Mouse (Mus musculus): ENCODE data around the gene Exog. TPM values are rescaled to one million over a fixed set of nuclear protein-coding genes. Genes with fewer than 3 reads are reported as not detected.
A peak's percentile ranks its signal among the peaks of the same experiment; 100 is the strongest.

Gene Exog
- 1 to 10 TPM; 4.2 to 4.5 TPM for total RNA-seq (2021)

- DNase-seq = peak; percentile 99
Observed at GRCm38 (mm10) chr9:119444738-119445429, at the start of gene Exog. Gene Exog, plus strand, starts transcription at chr9:119444943.

GRCm38 (mm10) chr9:119401351-119401750 lies 43.4 kb upstream of the Exog start:
- peak; percentile 9 for DNase-seq

GRCm38 (mm10) chr9:119401801-119402214 lies 42.9 kb upstream of the Exog start, which contains the start of gene Acvr2b:
Gene Acvr2b, plus strand, starts transcription at chr9:119402118.
- DNase-seq = peak; percentile 97

- peak; percentile 50 for DNase-seq
Observed at GRCm38 (mm10) chr9:119402253-119403235, 42.2 kb upstream of the Exog start.

- peak; percentile 56 for DNase-seq
Observed at GRCm38 (mm10) chr9:119403236-119403641, 41.5 kb upstream of the Exog start.

- no peak for DNase-seq
Observed at GRCm38 (mm10) chr9:119404090-119404489, 40.7 kb upstream of the Exog start.

GRCm38 (mm10) chr9:119407884-119408283 lies 36.9 kb upstream of the Exog start:
- no peak for DNase-seq

- DNase-seq = no peak
Observed at GRCm38 (mm10) chr9:119408898-119409664, 35.7 kb upstream of the Exog start.

GRCm38 (mm10) chr9:119409864-119410263 lies 34.9 kb upstream of the Exog start:
- DNase-seq = no peak

- no peak for DNase-seq
Observed at GRCm38 (mm10) chr9:119418025-119418424, 26.7 kb upstream of the Exog start.

GRCm38 (mm10) chr9:119419852-119420438 lies 24.8 kb upstream of the Exog start:
- DNase-seq = no peak

GRCm38 (mm10) chr9:119425217-119425975 lies 19.3 kb upstream of the Exog start:
- DNase-seq = peak; percentile 79

- DNase-seq = no peak
Observed at GRCm38 (mm10) chr9:119425976-119426415, 18.7 kb upstream of the Exog start.

- no peak for DNase-seq
Observed at GRCm38 (mm10) chr9:119426483-119426882, 18.3 kb upstream of the Exog start.

- DNase-seq = peak; percentile 89
Observed at GRCm38 (mm10) chr9:119430311-119430710, 14.4 kb upstream of the Exog start.

GRCm38 (mm10) chr9:119435855-119436254 lies 8.9 kb upstream of the Exog start:
- DNase-seq = no peak

GRCm38 (mm10) chr9:119438065-119438464 lies 6.7 kb upstream of the Exog start:
- DNase-seq = no peak

- no peak for DNase-seq
Observed at GRCm38 (mm10) chr9:119438498-119439000, 6.2 kb upstream of the Exog start.

GRCm38 (mm10) chr9:119445737-119446136 lies 994 bp downstream of the Exog start:
- DNase-seq = no peak

- no peak for DNase-seq
Observed at GRCm38 (mm10) chr9:119455967-119456366, 11.2 kb downstream of the Exog start.

GRCm38 (mm10) chr9:119457122-119457521 lies 12.4 kb downstream of the Exog start:
- DNase-seq = no peak
